Mouse (Mus musculus) T-cell, adult 2 months (primary cell): ENCODE measurements around the gene Hoxc13.

Experiments
- DNase-seq: peaks from one replicate; pipeline ENCODE4 v3.0.0; 2022; ENCODE audit warnings: low spot score

The Hoxc13 gene

DNA sequence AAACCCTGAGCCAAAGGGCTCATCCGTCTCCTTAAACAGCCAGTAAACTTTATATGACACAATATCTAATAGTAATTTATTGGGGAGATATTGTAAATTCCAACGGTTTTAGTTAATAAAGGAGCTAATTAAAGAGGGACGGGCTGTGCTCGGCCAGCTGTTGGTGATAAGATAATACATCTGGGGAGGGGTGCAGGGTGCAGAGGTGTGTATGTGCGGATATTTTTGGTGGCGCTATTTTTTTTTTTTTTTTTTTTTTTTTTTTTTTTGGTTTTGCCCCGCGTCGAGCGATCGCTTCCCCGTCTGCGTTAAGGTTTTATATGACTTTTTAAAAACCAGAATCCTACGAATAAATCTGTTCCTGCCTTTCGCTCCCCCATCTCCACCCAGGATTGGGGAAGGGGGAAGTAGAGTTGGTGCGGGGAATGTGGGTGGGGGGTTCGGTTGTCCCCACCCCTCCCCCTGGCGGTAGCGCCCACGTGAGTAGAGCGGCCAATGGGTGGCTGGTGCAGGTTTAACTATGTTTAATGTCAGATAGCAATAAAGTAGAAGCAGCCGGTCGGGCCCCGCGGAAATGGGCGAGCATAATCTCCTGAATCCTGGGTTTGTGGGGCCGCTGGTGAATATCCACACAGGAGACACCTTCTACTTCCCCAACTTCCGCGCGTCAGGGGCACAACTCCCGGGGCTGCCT, 15.5 kb downstream of the Hoxc13 start, which contains the start of gene Hoxc12:
Gene Hoxc12 (plus strand): TSS at position 479 of the 694 bp plus-strand sequence.
- no peak for DNase-seq

DNA sequence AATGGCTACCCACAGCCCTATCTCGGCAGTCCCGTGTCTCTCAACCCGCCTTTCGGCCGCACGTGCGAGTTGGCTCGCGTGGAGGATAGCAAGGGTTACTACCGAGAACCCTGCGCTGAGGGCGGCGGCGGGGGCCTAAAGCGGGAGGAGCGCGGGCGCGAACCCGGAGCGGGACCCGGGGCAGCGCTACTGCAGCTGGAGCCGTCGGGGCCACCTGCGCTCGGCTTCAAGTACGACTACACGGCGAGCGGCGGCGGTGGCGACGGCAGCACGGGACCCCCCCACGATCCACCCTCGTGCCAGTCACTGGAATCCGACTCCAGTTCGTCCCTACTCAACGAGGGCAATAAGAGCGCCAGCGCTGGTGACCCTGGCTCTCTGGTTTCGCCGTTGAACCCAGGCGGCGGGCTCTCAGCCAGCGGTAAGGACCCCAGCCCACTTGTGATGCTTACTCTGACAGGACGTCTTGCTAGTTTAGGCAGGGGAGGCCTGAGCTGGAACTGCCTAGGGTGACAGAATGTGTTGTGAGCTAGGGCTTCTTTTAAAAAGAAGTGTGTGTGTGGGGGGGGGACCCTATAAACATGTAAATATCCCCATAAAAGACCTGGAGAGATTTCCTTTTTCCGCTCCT, 16.2 kb downstream of the Hoxc13 start:
- DNase-seq: no peak

GRCm38 (mm10) chr15:102939256-102940155, 18.6 kb downstream of the Hoxc13 start:
- no peak for DNase-seq

- no peak for DNase-seq
Observed at GRCm38 (mm10) chr15:102942739-102943467, 22.0 kb downstream of the Hoxc13 start.

GRCm38 (mm10) chr15:102943468-102943813, 22.5 kb downstream of the Hoxc13 start:
- no peak for DNase-seq

GRCm38 (mm10) chr15:102945185-102946077, 24.5 kb downstream of the Hoxc13 start:
- DNase-seq: no peak

DNA sequence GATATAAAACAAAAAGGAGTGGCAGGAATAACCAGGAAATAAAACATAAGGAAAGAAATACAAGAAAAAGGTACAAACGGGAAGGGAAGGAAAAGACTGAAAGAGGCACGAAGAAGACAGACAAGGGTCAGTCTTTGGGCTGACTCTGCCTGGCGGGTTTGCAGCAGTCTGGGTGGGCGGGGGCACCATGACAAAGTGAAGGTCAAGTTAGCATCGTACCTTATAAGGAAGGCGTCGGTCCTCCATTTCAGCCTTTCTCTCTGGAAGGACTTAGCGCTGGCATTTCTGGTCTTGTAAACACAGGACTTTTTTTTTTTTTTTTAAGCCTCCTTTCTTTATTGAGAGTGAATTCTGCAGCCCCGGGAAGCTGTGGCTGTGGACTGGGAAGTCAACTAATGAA, 26.4 kb downstream of the Hoxc13 start:
- DNase-seq: no peak

- DNase-seq: no peak
Observed at GRCm38 (mm10) chr15:102948842-102949241, 27.9 kb downstream of the Hoxc13 start.

GRCm38 (mm10) chr15:102949696-102950095, 28.8 kb downstream of the Hoxc13 start:
- DNase-seq: no peak

DNA sequence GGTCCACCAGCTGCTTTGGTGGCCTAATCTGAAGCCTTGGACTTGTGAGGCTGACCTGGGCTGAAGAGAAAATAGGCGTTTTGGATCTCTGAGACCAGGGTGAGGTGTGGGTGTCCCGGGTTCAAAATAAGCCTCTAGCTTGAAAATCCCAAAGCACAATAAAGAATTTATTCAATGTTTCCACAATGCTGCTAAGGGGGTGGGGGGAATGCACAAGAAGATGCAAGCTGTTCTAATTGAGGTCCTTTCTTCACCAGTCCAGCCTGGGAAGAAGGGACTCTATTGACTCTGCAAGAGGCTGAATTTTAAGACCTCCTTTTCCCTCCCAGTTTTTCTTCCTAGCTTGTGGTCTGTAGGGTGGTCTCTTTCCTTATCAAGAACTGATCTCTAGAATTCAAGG, 30.0 kb downstream of the Hoxc13 start:
- DNase-seq: no peak

- DNase-seq: no peak
Observed at GRCm38 (mm10) chr15:102953561-102953960, 32.7 kb downstream of the Hoxc13 start.

- no peak for DNase-seq
Observed at GRCm38 (mm10) chr15:102954192-102955006, 33.5 kb downstream of the Hoxc13 start, which contains the start of gene Hoxc11. Hoxc11 (plus strand) TSS chr15:102954427.

DNA sequence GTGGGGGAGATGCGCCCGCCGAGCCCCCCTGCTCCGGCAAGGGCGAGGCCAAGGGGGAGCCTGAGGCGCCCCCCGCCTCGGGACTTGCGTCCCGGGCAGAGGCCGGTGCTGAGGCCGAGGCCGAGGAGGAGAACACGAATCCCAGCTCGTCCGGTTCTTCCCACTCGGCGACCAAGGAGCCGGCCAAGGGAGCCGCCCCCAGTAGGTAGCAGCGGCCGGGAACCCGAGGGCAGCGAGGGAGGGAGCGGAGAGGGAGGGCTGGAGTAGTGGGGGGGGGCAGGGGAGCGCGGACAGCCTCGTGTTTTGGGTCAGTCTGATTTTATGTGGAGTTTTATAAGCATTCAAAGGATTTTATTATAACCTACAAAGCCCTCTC, 34.1 kb downstream of the Hoxc13 start:
- no peak for DNase-seq

- no peak for DNase-seq
Observed at GRCm38 (mm10) chr15:102955833-102956640, 35.1 kb downstream of the Hoxc13 start.

- no peak for DNase-seq
Observed at GRCm38 (mm10) chr15:102956906-102957305, 36.0 kb downstream of the Hoxc13 start.

GRCm38 (mm10) chr15:102959663-102960191, 38.8 kb downstream of the Hoxc13 start:
- no peak for DNase-seq

- no peak for DNase-seq
Observed at GRCm38 (mm10) chr15:102961728-102962127, 40.8 kb downstream of the Hoxc13 start.

GRCm38 (mm10) chr15:102962492-102962891, 41.6 kb downstream of the Hoxc13 start:
- no peak for DNase-seq

GRCm38 (mm10) chr15:102963259-102963658, 42.4 kb downstream of the Hoxc13 start:
- DNase-seq: no peak
